Mouse (Mus musculus): ENCODE data around the gene Elmo2.

The Elmo2 gene

DNA sequence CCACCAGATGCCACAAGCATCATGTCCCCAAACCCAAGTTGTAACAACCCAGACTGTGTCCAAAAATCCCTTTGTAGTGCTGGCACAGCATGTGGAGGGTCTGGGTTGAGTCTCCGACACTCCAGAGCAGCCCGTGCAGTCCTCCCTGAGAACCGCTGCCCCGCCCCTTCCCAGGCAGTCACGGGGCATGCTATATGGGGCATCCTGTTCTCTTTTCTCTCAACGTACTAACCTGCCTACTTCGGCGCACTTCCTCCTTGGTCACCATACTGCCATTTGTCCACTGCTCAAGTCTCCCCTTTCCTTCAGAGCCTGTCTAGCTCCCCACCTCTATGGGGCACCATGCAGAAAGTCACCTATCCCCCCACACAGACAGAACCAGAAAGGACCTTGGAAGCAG, 40.7 kb downstream of the Elmo2 start:
- ChIA-PET CTCF (interaction anchor here in 1 of 4 experiments (1.2 kb wide), 1 partner anchor 243 kb away, joined by 3 read pairs; no protein-coding TSS in a partner anchor), POLR2A (interaction anchor here in 3 of 4 experiments (0.9 to 5.1 kb wide), 3 partner anchors 11 to 35 kb away, joined by 3 to 32 read pairs (median 3); no protein-coding TSS in a partner anchor)

DNA sequence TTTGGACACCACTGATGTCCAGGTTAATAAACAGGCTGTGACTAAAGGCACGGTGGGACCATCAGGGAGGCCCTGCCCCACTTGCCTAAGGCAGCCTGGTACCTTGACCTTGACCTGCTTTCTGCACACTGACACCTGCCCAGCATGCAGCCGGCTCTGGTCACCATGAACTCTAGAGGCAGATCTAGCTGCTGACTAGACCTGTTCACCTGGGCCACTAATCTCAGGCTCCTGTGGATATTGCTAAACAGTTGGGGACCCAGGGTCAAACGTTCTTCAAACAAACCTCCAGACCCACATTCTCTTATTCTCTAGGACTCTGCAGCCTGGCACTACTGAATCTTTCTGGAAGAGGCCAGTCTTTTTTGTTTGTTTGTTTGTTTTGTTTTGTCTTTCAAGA, 41.2 kb downstream of the Elmo2 start:
- POLR2A ChIA-PET = no interaction called here
- CTCF ChIA-PET = interaction anchor here in 1 of 4 experiments (0.5 kb wide), 1 partner anchor 730 kb away, joined by 3 read pairs; no protein-coding TSS in a partner anchor

DNA sequence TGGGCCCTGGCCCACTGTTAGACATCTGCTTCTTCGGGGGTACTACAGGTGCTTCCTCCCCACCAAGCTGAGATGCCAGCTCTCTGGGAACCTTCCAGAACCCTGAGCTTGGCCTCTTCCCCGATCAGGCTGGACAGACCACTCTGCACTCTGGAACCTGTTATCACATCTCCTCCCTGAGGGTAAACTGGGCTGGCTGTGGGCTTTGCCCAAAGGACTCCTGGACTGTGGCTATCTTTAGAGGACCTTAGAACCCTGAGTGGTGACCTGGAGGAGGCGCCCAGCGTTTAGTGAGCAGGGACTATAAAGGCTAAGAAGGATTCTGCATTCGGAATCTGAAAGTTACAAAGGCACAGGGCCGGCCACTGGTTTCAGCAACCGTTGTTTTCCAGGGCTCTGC, 41.9 kb downstream of the Elmo2 start:
- ChIA-PET POLR2A (no interaction called here), CTCF (interaction anchor here in 1 of 4 experiments (0.5 kb wide), 1 partner anchor 731 kb away, joined by 3 read pairs; no protein-coding TSS in a partner anchor)

DNA sequence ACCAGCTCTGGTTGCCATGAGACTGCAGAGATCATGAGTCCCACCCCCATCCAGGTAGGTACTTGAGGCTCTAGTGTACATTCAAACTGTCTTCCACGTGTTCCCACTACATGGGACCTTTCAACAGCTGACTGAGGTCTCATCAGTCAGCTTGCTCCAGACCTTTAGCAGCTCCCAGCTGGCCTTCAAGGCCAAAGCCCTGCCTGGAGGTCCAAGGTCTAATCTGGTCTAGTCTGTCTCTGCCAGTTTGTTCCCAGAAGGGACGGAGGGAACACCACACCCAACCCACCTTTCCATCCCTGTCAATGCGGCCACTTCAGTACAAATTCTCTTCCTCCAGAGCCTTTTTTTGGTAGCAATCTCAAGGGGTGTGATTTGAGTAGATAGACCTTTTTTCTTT, 42.6 kb downstream of the Elmo2 start:
- CTCF ChIA-PET = interaction anchor here in 1 of 4 experiments (0.6 kb wide), 1 partner anchor 171 kb away, joined by 3 read pairs; no protein-coding TSS in a partner anchor
- POLR2A ChIA-PET = interaction anchor here in 3 of 4 experiments (0.5 to 2.0 kb wide), 6 partner anchors 12 to 652 kb away, joined by 3 to 6 read pairs (median 4); partner anchors contain the start of gene Trp53rka (in 1 of the 3)

DNA sequence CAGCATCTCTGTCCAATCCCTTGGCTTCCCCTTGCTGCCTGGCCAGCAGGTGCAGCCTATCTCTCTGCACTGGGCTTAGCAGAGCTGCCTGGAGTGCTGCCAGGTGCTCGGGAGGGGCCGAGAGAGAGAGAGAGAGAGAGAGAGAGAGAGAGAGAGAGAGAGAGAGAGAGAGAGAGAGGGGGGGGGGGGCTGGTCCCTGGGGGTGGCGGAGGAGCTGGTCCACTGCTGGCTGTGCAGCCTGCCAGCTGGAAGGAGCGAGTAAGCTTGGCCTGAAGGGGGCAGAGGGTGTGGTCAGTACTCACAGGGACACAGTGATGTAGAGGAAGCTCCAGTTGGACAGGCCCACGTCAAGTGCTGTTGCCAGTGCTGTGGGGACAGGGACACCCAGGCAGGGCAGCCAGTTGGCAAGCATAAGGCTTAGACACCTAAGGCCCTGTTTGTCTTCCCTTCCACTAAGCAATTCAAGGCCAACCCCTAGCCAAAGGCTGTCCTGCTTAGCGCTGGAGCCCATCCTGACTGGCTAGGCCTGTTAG, 44.4 kb downstream of the Elmo2 start:
- CTCF ChIA-PET = interaction anchor here in 1 of 4 experiments (0.5 to 0.6 kb wide), 3 partner anchors 94 to 610 kb away, joined by 3 to 4 read pairs (median 3); no protein-coding TSS in a partner anchor
- POLR2A ChIA-PET = interaction anchor here in 1 of 4 experiments (0.8 to 2.0 kb wide), 2 partner anchors 26 to 220 kb away, joined by 4 to 6 read pairs; no protein-coding TSS in a partner anchor

DNA sequence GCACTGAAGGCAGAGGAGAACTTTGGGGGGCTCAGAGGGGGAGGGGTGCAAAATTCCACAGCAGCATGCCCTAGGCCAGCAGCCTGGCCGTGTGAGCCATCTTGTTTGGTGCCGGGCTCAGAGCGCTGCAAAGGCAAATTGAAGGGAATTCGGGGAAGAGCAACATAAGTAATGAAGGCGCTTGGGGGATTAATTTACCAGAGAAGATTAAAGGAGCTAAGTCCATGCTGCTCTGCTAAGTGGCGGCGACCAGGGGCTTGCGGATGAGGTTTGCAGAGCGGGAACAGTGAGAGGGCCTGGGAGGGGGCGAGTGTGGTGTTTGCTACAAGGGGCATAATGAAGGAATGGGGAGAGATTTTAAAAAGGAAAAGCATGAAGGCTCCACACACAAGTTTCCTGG, 46.9 kb downstream of the Elmo2 start:
- ChIA-PET CTCF (no interaction called here), POLR2A (interaction anchor here in 1 of 4 experiments (0.5 to 1.3 kb wide), 3 partner anchors 8 to 219 kb away, joined by 3 to 5 read pairs (median 4); partner anchors contain the start of gene Slc35c2)

DNA sequence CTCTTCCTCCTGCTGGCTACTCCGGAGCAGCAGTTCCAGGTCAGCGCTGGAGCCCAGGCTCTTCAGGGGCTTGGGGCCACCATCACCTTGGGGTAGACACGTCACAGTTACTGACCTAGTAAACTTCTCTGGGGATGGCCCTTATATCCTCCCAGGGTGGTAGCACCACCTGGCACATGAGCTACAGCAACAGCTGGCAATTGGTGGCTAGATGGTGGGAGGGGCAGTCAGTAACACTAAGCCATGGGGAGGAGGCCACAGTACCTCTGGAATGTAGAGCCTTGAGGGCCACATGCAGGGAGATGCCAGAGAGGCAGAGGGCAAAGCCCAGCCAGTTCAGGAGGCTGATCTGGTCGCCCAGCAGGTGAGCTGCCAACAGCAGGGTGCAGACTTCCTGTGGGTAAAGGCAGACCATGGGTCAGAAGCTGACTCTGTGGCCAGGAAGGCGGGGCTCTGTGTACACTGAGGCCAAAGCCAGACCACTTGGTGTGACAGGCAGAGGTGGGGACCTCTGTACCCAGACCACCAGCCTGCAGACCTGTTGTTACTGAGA, 49.0 kb downstream of the Elmo2 start:
- ChIA-PET POLR2A (interaction anchor here in 2 of 4 experiments (0.7 to 1.5 kb wide), 2 partner anchors 10 to 181 kb away, joined by 3 read pairs; partner anchors contain the start of gene Slc35c2 (in 1 of the 2)), CTCF (interaction anchor here in 3 of 4 experiments (0.8 to 3.6 kb wide), 5 partner anchors 9 to 203 kb away, joined by 3 to 15 read pairs (median 10); no protein-coding TSS in a partner anchor)

DNA sequence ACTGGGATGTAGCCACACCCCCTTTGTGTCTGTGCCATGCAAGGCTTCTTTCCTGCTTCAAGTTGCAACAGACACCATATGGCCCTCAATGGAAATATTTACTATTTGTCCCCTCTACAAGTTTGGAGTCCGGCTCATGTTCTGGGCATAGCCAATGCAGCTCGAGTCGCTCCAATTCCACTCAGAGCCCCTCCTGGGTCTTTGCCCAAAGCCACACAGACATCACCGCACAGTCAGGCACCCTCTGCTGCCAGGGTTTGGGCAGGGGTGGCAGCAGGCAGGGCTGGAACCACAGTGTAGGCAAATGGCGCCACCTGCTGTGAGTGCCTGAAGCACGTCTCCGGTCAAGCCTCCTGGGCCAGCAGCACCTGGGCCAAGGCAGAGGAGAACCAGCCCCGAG, 50.5 kb downstream of the Elmo2 start:
- POLR2A ChIA-PET = interaction anchor here in 2 of 4 experiments (1.1 to 1.2 kb wide), 2 partner anchors 12 kb away, joined by 3 read pairs; partner anchors contain the start of gene Slc35c2 (in 2 of the 2)
- CTCF ChIA-PET = interaction anchor here in 3 of 4 experiments (0.7 to 3.6 kb wide), 6 partner anchors 15 to 211 kb away, joined by 3 to 15 read pairs (median 8); no protein-coding TSS in a partner anchor

DNA sequence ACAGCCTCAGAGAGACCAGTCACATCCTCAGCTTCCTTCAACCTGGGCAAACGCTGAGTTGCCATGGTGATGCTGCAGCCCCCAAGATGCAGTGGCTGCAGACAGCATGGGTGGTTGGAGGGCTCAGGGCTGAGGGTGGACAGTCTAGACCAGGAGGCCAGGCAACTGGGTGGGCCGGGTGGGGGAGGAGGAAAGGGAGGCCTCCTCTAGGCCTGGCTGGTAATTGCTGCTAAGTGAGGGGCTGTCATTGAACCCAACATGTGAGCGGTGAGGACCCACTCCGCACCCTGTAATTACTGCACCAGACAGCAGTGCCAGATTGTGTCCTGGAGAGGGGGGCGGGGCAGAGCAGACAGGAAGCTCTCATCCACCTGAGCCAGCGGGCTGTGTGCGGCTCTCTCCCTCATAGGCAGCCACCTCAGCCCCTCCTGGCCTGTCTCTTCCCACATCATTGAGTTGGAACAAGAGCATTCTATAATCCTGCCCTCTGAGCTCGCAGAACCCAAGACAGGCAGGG, 51.1 kb downstream of the Elmo2 start:
- CTCF ChIA-PET = interaction anchor here (0.6 to 3.6 kb wide), 7 partner anchors 15 to 212 kb away, joined by 3 to 15 read pairs (median 8); no protein-coding TSS in a partner anchor

DNA sequence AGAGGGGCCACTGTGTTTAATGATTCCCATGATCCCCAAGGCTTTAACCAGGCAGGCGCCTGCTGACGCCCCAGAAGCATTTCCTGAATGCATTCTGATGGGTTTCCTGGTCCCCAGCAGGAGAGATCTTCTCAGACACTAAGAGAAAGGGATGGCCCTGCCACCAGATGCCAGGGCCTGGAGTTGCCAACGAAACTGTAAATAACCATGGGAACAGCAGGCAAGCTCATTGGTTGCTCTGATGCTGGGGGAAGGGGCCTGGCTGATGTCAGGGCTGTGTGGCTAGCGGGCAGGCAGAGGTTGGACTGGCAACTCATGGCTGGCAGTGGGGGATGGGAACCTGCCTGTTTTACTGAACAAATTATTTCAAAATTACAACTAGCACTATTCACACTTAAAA, 52.7 kb downstream of the Elmo2 start:
- CTCF ChIA-PET = interaction anchor here in 1 of 4 experiments (1.0 kb wide), 1 partner anchor 199 kb away, joined by 3 read pairs; no protein-coding TSS in a partner anchor
- POLR2A ChIA-PET = no interaction called here

More for the DNA sequence above, 51.1 kb downstream of the Elmo2 start:
- POLR2A ChIA-PET = interaction anchor here in 3 of 4 experiments (0.7 to 1.2 kb wide), 3 partner anchors 12 to 139 kb away, joined by 3 read pairs; partner anchors contain the start of gene Slc35c2 (in 2 of the 3)

DNA sequence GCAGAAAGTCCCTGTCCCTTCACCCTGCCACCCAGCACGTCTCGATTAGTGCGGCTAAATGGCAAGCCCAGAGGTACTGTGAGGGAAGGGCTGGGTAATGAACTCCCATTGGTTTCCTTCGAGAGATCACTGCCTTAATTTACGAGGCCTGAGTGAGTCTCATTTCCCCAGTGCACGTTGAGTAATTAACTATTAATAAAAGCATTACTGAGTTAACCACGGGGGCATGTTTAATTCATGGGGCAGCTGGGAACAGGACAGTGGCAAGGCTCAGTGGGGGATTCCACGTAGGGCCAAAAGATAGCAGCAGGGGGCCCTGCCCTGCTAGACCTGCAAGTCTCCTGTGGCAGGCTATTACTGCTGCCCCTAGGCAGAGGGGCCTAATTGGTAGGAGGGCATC, 55.0 kb downstream of the Elmo2 start:
- CTCF ChIA-PET = interaction anchor here in 2 of 4 experiments (0.8 to 1.5 kb wide), 2 partner anchors 41 to 197 kb away, joined by 3 to 6 read pairs; no protein-coding TSS in a partner anchor
- POLR2A ChIA-PET = no interaction called here

DNA sequence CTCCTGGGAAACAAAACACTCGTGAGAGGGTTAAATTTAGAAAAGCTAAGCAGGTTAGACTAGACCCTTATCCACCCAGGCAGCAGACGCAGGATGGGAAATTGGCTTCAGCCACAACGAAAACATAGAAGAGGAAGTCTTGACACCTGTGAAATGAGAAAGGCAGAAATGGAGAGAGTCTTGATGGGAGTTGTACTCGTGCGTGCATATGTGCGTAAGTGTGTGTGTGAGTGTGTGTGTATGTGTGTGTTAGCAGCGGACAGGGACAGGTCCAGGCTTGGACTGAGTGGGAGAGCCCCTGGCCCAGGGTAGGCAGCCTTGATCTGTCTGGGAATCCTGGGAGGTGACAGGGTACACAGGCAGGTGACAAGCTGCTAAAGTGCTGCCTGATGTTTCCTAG, 55.4 kb downstream of the Elmo2 start:
- CTCF ChIA-PET = interaction anchor here in 2 of 4 experiments (0.6 to 1.5 kb wide), 2 partner anchors 196 to 321 kb away, joined by 3 to 6 read pairs; no protein-coding TSS in a partner anchor
- POLR2A ChIA-PET = no interaction called here

DNA sequence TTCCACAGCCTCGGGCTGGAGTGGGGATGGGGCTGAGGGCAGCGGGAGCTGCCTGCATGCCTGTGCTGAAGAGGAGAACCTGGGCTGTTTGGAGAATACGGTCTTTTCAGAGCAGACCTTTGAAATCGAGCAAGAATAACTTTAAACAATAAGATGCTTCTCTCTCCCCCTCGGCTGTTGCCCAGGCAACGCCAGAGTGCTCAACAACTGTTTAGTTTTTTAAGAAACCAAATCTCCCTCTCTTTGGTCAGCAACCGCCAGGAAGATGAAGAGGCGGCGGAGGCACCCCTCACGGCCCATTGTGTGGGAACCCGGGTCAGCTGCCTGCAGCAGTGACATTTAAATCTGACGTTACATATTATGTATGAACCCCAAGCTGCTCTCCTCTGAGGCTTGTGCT, 59.5 kb downstream of the Elmo2 start:
- ChIA-PET CTCF (interaction anchor here in 1 of 4 experiments (0.9 kb wide), 1 partner anchor 192 kb away, joined by 3 read pairs; no protein-coding TSS in a partner anchor), POLR2A (no interaction called here)

DNA sequence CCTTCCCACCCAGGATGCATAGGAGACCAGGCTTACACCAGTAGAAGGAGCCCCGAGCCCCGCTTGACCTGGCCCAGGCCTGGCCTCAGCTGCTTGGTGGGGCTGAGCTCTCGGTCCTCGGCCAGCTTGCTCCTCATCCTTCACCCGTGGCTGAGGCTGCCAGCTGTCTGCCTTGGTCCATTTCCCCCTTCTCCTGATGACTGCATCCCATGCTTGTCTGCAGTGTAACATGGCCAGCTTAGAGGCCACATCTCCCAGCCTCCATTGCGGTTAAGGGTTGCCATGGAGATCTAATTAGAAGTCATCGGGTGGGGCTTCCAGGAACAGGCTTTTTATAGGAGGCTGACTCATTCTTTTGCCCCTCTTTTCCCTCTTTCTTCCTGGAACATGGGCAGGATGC, 62.4 kb downstream of the Elmo2 start:
- POLR2A ChIA-PET = interaction anchor here in 1 of 4 experiments (0.5 kb wide), 1 partner anchor 280 kb away, joined by 4 read pairs; no protein-coding TSS in a partner anchor
- CTCF ChIA-PET = no interaction called here

DNA sequence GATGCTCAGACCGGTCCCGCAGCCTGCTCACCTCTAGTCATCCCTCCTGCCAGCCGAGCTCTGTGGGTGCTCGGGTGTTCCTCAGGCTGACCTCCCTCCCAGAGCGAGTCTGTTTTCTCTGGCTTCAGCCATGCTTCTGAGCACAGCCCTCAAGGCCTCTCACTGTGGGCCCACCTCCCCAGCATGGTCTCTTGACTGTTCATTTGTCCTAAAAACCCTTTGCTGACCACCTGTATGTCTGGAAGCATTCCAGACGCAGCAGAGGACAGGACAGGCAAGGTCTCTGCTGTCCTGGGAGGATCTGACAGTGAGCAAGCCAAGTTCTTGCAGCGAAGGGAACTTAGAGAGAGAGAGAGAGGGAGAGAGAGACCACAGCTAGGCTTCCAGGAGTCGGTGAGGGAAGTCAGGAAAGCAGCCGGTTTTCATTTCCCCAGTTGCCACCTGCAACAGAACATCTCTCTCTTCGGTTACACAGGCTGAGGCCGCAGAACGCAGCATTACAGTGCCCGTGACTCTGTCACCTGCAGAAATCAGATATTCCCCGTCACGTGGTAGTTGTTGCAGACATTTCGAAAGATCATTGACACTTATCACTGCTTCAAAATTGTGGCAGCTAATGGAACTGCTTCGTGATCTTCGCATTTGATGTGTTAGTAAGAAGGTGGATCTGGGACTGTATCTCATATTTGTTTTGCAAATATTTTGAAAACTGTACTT, 63.8 kb downstream of the Elmo2 start:
- ChIA-PET POLR2A (interaction anchor here in 2 of 4 experiments (0.6 to 1.2 kb wide), 3 partner anchors 10 to 183 kb away, joined by 3 to 4 read pairs (median 3); partner anchors contain the start of gene Slc35c2 (in 1 of the 2)), CTCF (interaction anchor here in 3 of 4 experiments (0.6 to 1.0 kb wide), 3 partner anchors 187 to 226 kb away, joined by 3 to 4 read pairs (median 3); no protein-coding TSS in a partner anchor)

DNA sequence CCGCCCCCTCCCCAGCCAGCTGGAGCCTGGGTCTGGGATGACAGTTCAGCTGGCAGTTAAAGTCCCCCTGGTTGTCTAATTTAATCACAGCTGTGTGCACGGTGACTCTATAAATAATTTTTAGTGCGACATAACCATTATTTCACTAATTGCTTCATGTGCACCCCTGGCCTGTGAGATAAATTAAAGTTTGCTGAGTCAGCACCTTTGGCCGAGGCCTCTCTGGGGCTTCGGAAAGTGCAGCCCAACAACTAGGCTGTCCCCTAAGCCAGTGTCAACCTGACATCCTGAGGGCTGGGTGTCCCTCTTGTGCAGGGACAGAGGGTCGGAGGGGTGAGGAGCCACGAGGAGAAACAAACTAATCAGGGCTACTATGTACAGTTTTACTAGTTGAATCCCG, 66.4 kb downstream of the Elmo2 start:
- CTCF ChIA-PET = interaction anchor here in 1 of 4 experiments (0.8 kb wide), 1 partner anchor 16 kb away, joined by 3 read pairs; no protein-coding TSS in a partner anchor
- POLR2A ChIA-PET = no interaction called here

DNA sequence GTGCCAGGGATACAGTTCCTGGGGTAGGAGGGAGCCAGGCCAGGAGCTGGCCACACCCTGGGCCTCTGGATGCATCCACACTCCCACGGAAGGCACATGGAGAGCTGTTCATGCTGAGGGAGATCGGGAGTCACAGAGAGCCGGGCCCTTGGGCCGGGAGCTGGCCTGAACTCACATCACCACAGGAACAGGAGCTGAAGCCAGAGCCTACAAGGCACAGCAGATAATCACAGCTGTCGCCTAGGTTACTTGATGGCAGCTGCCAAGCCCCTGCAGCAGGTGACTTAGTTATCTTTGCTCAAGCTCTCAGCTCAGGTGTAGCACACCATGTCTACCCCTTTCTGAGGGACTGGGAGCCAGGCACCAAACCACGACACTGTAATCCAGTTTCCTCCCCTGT, 68.0 kb downstream of the Elmo2 start:
- CTCF ChIA-PET = interaction anchor here in 2 of 4 experiments (0.6 to 1.5 kb wide), 3 partner anchors 79 to 183 kb away, joined by 3 to 4 read pairs (median 3); no protein-coding TSS in a partner anchor
- POLR2A ChIA-PET = no interaction called here

All from embryonic stem cell, embryonic (primary cell).